Mouse (Mus musculus) ovary, adult 18-20 months (tissue): ENCODE data around the gene Lypd4.
"Not testable (repeated sequence)": the region's sequence is repeated elsewhere in the genome, so short reads cannot be mapped to it uniquely, and the experiment has no call there.

ENCODE experiments used
- DNase-seq: peaks from one replicate; pipeline ENCODE4 v3.0.0; 2022; ENCODE audit warnings: low spot score, mixed read lengths

The Lypd4 gene

DNA sequence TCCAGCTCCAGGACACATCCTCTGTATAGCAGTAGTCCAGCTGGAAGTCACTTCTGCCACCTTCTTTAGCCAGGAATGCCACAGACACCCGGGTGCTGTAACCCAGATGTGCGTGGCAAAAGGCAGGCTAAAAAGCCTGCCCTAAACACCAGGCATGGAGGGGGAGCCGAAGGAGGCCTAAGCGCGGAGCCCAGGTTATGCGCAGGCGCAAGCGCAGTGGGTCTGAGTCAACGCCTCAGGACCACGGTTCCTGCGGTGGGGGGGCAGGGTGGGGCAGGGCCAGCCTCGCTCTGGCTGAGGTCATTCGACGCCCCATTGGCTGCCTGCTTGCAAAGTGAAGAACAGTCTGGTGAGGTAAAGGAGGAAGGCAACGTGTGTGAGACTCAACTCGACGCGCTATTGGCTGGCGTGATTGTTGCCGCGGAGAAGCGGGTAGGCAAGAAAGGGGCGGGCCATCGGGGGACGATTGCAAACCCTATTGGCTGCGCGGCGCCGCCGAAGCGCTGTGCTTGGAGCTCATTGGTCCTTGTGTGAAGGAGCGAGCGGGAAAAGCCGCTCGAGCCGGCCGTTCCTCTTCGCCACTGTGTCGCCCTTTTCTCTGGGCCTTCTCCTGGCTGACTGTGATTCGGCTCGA is at the start of gene Lypd4, which contains the start of gene Dmrtc2:
Lypd4 (minus strand) TSS at position 410 of the 634 bp plus-strand sequence.
Dmrtc2 (plus strand) TSS at position 526 of the 634 bp plus-strand sequence.
- no peak for DNase-seq

- DNase-seq = no peak
Observed at GRCm38 (mm10) chr7:24918763-24919323, 49.1 kb upstream of the Lypd4 start.

DNA sequence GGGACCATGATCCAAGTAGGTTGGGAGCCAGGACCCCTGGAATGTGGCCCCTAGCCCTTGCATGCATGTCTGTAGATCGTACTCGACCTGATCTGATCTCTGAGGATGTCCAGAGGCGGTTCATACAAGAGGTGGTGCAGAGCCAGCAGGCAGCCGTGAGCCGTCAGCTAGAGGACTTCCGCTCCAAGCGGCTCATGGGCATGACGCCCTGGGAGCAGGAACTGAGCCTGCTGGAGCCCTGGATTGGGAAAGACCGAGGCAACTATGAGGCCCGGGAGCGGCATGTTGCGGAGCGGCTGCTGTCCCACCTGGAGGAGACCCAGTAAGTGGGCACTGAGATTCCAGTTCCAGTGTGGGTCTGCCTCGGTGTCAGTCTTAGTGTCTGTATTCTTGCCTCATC is 42.7 kb upstream of the Lypd4 start:
- no peak for DNase-seq

DNA sequence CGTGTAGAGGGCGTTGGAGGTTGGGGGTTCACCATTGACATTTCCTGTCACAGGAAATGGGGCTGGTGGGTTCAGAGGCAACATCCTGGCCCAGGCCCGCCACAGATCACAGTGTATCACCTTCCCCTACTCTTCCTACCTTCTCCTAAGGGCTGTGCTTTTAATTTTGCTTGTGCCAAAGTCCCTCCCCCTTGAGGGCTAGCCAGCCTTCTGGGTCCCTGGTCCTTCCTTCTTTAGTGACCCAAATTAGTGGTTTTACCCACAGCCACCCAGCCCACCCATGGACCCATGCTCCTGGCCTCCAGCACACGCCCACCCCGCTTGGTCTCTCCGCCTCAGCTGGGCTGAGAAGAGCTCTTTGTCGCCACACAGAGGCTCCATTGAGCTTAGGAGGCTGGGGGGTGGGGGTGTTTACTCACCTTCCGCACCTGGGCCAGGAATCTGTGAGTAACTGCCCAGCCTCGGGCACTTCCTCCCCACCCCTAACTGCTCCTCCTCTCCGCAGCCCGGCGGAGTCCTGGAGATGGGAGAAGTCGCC is 37.5 kb upstream of the Lypd4 start:
- DNase-seq = no peak

DNA sequence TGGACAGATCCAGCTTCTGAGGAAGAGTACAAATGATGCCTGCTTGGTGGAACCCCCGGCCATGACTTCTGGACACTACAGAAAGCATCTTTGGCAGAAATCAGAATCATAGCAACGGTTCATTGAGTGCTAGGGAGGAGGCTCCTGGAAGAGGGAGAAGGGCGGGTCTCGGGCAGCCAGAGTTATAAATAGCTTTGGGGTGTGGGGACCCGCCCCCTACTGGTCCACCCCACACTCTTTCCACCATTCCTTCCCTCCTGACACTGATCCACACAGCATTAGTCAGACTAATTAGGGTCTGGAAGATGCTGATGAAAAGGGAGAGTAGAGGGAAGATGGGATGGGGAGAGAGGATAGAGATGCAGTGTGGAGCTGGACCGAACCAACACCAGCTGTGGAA is 36.8 kb upstream of the Lypd4 start:
- no peak for DNase-seq

- no peak for DNase-seq
Observed at GRCm38 (mm10) chr7:24904936-24905335, 35.2 kb upstream of the Lypd4 start.

- DNase-seq = peak; percentile 97
Observed at GRCm38 (mm10) chr7:24904070-24904483, 34.3 kb upstream of the Lypd4 start.

GRCm38 (mm10) chr7:24903444-24903825 is 33.7 kb upstream of the Lypd4 start:
- no peak for DNase-seq

DNA sequence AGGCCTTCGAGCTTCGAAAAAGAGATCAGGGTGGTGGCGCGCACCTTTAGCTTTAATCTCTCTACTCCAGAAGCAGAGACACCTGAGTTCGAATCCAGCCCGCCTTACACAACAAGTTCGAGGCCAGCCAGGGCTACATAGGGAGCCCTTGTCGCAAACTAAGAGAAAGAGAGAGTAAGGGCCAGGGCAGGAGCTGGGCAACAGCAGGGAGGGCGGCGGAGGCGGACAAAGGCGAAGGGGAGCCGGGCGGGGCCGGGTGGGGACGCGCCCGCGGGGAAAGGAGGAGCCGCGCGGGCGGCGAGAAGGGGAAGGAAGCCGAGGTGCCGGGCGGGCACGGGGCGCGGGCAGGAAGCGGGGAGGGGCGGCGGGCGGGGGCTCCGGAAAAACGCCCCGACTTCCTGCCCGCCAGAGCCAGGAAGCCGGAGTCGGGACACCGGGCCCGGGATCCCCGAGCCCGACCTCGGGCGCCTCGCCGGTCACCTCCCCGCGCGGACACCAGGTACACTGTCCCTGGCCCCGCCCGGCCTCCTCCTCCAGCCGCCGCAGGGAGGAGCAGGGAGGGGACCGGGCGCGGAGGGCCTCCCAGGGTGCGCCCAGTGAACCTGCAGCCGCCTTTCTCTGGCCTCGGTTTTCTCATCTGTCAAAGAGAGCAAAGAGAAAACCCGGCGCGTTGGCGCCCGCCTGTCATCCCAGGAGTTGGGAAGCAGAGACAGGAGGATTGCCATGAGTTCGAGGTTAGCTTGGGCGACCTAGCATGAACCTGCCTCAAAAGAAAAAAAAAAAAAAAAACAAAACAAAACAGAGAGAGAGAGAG is 33.1 kb upstream of the Lypd4 start, which contains the start of gene Arhgef1:
Arhgef1 (plus strand) TSS at position 283 of the 814 bp plus-strand sequence.
- peak; percentile 35 for DNase-seq

- no peak for DNase-seq
Observed at GRCm38 (mm10) chr7:24902264-24902629, 32.5 kb upstream of the Lypd4 start.

GRCm38 (mm10) chr7:24901842-24902241 is 32.1 kb upstream of the Lypd4 start:
- DNase-seq = no peak

- DNase-seq = no peak
Observed at GRCm38 (mm10) chr7:24901114-24901513, 31.4 kb upstream of the Lypd4 start.

GRCm38 (mm10) chr7:24897959-24898358 is 28.2 kb upstream of the Lypd4 start:
- DNase-seq = no peak

- DNase-seq = no peak
Observed at GRCm38 (mm10) chr7:24897224-24897623, 27.5 kb upstream of the Lypd4 start, which contains the start of gene Cd79a. Cd79a (plus strand) TSS chr7:24897381.

- no peak for DNase-seq
Observed at GRCm38 (mm10) chr7:24896269-24896668, 26.5 kb upstream of the Lypd4 start.

DNA sequence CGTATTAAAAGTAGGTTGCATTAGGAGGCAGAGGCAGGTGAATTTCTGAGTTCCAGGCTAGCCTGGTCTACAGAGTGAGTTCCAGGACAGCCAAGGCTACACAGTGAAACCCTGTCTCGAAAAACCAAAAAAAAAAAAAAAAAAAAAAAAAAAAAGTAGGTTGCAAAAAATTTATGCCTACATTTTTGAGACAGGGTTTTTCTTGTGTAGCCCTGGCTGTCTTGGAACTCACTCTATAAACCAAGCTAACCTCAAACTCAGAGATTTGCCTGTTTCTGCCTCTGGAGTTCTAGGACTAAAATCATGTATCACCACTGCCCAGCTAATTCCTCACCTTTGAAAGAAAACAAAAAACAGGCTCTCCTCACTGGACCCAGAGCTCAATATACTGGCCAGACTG is 26.0 kb upstream of the Lypd4 start:
- not testable (repeated sequence) for DNase-seq

DNA sequence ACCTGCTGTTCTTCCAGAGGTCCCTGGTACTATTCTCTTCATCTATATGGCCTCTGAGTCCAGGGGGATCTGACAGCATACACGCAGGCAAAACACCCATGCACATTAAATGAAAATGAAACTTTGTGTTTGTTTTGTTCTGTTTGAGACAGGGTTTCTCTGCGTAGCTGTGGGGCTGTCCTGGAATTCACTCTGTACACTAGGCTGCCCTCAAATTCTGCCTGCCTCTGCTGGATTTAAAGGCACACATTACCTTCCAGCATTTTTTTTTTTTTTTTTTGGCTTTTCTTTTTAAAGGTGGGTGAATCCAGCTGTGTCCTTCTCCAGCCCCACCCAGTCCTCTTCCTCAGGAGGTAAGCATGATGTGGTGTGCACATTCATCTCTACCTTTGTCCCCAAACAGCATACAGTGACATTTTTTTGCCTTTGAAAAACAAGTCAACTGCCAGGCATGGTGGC is 22.4 kb upstream of the Lypd4 start:
- DNase-seq = no peak

GRCm38 (mm10) chr7:24891241-24892124 is 21.7 kb upstream of the Lypd4 start:
- DNase-seq = no peak

DNA sequence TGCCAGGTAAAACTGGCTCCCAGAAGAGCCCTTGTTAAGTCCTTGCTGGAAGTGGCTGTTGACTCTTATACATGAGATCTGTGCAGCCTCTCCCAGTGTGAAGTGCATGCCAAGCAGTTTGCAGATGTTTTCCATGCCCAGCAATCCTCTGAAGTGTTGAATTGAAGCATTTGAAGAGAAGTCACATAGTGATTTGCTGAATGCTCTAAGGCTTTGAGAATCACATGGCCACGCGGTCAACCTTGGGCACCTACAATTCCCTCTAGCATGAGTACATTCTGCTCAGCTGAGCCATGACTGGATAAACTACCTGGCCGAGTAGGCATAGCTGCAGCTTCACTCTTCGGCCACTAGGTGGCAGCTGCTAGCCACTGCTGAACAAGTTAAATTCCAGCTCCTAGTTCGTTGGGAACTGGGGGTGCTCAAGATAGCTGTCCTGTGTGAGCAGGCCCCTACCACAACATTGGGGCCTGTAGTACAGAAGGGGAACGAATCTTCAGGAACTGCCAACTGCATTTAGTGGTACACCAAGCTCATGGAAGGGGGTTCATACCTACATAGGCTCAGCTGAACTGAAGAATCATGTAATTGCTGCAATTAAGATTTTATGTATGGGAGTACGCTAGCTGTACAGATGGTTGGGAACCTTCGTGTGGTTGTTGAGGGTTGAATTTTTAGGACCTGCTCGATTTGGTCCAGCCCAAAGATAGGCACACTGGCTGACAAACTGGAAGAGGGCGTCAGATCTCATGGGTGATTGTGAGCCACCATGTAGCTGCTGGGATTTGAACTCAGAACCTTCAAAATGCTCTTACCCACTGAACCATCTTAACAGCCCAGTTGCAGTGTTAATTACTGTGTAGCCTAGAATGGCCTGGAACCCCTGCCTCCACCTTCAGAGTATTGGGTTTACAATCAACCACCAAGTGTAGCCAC is 20.8 kb upstream of the Lypd4 start:
- DNase-seq = peak; percentile 47

DNA sequence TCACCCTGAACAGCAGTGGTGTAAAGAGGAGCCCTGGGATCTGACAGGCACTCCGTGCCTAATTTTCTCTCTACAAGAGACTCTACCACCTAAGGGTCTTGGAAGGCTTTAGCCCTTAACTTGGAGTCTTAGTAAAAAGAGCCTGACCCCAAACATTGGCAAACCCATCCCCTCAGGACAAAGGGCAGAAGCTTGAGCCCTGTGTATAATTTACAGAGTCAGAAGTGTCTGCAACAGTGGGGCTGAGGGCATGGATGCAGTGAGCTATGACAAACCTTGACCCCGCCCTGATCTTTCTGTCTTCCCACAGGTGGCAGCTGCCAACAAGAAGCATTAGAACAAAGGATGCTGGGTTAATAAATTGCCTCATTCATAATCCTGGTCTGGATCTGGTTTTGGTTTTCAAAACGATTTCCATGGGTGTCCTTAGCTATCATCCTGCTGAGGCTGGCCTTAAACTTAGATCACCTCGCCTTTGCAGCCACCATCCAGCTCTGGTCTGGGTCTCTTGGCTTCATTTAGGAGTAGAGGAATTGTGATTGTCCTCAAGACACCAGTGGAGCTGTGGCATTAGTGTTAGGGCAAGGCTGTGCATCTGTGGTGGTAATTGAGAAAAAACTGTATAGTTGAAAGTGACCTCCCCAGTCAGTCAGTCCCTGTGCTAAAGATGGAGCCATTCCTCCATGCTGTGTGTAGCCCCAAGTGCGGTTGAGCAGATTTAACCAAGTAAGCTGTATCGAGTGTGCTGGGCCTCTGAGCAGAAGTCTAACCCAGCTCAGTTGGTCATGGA is 19.9 kb upstream of the Lypd4 start:
- no peak for DNase-seq
